Mouse (Mus musculus): Measurements from ENCODE around the gene Vasp.
"Not testable (repeated sequence)": the region's sequence is repeated elsewhere in the genome, so short reads cannot be mapped to it uniquely, and the experiment has no call there.

The Vasp gene

DNA sequence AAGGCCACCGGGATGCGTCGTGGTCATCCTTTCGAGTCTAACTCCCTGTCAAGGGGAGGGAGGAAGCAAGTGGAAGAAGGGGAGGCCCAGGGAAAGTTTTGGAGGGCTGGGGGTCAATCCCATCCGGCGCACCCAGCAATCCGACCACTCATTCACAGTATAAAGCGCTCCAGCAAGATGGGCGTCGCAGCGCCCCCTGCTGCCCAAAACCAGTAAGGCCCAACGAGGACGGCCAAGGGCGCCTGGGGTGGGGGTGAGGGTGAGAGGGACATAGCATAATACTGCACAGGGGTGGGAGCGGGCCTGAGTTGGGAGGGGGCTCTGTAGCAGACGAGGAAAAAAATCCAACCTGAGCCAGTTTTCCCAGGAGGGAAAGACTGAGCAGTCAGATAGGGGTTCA, 32.2 kb upstream of the Vasp start:
- no peak for DNase-seq (ENCODE audit: low spot score)

DNA sequence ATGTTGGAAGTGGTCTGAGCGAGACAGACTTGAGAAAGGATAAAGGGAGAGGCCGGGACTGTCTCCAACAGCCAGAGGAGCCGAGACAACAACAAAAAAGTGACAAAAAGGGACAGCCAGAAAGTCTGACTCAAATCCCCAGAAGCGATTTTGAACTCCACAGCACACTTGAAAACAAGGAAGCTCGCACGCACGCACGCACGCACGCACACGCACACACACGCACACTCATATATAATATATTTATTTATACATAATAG, 31.4 kb upstream of the Vasp start:
- DNase-seq (ENCODE audit: low spot score): no peak

DNA sequence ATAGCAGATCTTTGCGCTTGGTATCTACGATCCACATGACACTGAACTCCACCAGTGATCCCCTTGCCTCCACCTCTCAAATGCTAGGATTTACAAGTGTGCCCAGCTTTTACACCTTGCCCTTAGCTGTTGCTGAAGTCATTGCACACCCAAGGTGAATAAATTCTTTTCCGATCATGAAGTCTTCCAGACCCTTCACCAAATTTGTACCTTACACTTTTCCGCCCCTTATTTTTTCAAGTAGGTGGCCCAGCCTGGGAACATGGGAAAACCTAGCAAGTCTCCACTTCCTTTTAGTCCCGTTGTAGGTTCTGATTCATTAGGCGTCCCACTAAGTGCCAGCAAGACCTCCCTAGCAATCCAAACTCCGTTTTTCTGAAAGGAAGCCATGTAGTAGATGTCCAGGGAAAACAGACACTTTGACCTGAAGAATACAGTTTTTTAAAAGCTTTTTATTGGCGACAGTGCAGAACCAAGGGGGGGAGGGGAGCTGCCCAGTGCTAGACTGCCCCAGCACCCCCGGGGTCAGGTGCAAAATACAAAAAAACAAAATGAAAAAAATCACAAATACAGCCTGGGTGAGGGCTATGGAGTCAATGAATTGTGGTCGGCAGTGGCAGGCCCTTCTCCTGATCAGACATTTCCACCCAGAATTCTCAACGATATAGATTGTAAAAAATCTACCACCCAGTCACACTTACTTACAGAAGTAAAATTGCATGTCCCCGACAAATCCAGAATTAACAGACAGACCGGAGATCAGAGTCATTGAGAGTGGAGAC, 30.8 kb upstream of the Vasp start:
- no peak for DNase-seq (ENCODE audit: low spot score)

DNA sequence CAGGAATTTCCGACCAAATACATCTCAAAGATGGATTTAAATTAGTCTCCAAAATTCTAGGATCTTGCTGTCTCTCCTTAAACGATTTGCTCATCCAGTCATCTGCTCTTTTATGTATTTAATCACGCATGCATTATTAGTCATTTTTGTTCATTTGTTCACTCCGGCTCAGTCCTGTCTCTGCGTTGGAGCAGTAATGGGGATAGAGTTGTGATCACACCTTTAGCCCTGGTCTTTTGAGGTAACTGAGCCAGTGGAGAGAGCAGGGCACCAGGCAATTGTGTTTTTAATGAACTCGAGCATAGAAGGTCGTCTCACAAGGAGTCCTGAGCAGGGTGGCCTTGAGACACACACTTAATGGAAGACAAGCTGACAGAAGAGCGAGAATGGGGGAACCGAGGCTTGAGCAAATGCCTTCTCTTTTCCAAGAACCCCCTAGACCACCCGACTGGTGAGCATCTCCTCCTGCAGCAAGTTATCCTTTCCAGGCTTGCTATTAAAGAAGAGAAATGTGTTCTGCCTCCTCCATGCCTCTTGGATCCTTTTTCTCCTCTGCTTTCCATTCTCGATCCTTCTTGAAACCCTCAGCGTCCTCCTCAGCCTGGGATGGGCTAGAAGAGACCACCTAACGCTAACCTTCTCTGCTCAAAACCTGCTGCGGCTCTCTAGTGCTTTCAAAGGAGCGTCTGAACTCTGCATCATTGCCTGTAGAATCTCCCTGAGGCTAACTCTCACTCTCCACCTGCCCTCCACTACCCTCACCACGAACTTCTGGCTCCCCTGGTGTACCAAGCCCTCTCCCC, 30.0 kb upstream of the Vasp start:
- DNase-seq (ENCODE audit: low spot score): no peak

DNA sequence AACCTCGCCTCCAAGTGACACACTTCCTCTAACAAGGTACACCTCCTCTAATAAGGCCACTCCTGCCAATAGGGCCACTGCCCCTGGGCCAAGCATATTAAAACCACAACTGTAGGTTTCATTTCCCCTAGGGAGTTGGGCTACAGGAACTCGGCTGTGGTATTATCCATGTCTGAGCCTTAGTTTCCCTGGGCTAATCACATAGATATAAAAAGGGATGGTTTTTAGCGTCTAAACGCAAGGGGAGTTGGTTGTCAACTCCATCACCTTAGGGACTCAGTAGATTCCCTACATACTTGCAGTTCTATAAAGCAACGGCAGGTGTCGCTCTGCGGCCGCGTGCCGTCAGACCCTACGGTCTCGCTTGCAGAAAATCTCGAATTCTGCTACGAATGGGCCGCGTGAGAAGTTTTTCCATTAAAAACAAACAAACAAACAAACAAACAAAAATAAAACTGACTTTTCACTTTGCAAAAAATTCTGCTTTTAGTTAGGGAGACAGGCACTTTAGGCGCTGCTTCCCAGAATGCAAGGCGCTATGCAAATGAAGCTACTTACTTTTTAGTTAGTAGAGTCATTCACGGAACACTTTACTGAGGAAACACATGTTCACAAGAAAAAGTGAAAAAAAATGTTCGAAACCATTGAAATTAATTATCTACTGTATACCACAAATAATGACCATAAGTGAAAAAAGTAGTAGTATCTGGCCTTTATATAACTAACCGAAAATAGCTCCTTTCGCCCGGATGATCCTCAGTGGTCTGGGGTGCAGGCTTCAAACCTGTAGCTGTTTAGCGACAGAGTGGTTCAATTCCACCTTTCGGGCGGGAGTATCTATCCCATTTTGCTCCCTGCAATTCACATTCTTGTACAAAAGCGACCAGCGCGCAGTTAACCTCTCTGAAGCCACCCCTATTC, 29.1 kb upstream of the Vasp start:
- no peak for DNase-seq (ENCODE audit: low spot score)

DNA sequence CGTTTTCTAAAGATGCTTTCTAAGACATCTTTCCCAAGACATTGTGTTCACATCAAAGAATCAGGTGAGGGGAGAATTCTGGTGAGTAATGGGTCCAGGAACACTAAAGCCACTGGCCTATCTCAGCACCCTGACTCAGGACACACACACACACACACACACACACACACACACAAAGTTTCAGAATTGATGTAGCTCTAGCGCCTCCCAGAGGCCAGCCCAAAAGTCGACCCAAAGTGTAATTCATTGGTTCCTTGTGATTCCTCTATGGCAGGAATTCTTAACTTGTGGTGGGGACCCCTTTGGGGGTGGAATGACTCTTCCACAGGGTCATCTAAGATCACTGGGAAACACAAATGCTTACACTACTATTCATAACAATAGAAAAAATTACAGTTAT, 27.6 kb upstream of the Vasp start:
- no peak for DNase-seq (ENCODE audit: low spot score)

DNA sequence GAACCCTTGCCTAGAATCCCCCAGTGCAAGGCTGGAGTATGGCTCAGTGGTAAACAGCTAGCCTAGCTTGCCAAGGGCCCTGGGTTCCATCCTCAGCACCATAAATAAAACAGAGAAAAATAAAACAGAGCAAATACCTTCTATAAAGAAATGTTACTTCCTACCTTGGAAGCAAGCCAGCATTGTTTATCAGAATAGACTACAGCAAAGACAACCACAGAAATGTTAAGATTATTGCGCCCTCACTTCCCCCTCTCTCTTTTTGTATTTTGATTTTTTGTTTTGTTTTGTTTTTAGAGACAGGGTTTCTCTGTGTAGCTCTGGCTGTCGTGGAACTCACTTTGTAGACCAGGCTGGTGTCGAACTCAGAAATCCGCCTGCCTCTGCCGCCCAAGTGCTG, 26.2 kb upstream of the Vasp start:
- DNase-seq (ENCODE audit: low spot score): no peak

DNA sequence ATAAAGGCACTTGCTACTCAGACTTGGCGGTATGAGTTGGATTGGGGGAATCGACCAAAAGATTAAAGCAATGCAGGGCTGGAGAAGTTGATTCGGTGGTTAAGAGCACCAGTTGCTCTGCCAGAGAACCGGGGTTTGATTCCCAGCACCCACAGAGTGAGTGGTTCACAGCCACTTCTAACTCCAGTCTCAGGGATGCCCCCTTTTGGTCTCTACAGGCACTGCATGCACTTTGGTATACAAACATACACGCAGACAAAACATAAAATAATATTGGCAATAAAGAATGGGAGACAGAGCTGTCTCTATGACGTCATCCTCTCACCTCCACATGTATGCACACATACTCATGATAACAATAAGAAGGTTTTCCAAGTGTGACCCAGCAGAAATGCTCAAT, 25.4 kb upstream of the Vasp start:
- DNase-seq (ENCODE audit: low spot score): no peak

DNA sequence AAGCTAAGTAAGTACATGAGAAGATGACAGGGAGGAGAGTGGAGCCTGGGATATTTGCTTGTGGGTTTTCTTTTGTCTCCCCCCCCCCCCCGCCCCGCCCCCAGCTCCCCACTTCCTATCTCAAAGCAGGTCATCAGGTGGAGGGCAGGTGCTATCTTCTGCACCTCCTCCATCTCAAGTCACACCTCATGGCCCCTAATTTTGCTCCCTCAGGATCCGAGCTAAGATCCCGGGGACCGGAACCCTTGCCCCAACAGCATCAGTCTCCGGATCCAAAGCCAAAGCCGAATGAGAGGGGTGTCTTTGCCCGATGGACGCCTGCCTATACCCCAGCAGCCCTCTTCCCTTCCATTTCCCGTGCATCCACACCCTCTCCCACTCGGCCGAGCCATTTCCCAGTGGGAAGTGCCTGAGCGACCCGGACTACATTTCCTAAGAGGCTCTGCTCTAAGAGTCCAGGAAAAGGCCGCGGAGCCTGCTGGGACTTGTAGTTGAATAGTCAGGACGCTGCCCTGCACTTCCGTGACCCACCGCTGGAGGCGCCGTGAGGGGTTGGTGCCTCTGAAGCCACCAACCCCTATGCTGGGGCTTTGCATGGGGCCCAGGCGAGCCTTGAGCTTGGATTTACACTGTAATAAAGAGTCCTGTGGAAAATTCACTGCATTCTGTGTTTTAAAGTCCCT, 24.0 kb upstream of the Vasp start:
- DNase-seq (ENCODE audit: low spot score): peak; percentile 95

DNA sequence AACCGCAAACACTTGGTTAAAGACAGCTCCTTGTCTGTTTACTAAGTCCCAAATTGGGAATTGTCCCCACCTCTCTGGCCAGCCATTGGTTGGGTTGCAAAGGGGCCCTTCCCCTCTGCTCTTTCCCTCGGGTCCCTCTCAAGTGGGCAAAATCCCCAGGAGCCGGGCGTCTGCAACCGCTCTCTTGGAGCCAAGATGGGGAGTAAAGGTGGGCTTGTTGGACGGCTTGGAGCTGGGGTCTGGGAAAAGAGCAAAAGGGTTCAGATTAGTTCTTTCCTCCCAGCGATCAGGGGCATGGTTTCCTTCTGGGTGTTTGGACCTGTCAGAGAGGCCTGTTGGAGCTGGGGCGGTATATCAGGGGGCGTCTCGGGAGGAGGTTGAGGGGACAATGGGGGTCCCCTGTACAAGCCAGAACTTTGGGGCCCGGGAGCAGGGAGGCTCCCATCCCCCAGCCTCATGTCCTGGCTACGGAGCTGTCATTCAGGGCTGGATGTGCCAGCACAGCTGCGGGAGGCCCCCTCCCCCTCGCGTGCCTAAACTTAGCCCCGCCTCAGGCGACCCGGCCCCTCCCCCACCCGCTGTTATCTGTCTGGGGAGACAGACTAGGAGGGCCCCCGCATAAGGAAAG, 19.5 kb upstream of the Vasp start:
- DNase-seq (ENCODE audit: low spot score): no peak

DNA sequence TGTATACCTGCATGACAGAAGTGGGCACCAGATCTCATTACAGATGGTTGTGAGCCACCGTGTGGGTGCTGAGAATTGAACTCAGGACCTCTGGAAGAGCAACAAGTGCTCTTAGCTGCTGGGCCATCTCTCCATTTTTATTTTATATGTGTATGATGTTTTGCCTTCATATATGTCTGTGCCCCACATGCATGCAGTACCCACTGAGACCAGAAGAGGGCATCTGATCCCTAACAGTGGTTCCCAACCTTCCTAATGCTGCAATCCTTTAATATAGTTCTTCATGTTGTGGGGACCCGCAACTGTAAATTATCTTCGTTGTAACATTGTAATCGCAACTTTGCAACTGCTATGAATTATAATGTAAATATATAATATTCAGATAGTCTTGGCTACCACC, 13.1 kb upstream of the Vasp start:
- DNase-seq (ENCODE audit: low spot score): no peak

DNA sequence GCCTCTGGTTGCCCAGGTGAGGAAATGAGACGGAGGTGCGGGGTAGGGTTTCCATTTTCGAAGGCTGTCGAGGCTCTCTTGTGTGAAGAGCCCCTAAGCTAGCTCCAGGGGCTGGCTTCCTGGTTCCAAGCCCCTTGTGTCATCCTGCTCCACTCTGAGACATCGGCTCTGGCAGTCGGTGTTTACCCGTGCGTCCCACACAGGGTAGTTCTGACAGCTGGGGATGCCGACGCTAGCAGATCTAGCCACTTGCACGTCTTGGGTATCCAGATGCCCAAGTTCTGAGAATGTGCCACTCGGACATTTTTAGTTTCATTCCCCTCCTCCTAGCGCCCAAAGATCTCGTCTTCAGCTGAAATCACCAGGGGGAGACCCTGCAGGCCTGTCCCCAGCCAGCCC, 11.8 kb upstream of the Vasp start:
- no peak for DNase-seq (ENCODE audit: low spot score)

DNA sequence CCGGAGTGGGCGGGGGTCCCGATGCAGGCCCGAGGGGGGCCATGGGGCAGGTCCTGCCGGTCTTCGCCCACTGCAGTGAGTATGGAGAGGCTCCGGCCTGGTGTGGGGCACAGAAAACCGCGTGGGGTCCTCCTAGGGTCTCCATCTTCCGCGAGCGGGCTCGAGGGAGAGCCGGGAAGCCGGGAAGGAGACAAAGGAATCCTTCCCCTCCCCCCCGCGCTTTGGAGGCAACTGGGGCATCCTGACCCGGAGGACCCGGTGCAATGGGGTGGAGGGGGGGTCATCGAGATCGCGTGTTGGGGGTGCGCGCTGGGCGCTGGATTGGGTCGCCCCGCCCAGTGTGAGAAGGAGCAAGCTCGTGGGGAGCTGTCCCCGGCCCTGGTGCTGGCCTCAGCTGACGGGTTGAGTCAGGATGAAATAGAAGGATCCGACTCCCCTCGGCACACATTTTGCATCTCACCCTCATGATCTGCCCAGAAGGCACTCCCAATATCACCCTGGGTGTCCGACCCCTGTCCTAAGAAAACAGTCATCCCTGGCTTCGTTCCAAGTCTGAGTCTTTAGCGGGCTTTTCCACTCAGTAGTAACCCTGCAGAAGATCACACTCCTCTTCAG, 11.3 kb upstream of the Vasp start:
- no peak for DNase-seq (ENCODE audit: low spot score)

DNA sequence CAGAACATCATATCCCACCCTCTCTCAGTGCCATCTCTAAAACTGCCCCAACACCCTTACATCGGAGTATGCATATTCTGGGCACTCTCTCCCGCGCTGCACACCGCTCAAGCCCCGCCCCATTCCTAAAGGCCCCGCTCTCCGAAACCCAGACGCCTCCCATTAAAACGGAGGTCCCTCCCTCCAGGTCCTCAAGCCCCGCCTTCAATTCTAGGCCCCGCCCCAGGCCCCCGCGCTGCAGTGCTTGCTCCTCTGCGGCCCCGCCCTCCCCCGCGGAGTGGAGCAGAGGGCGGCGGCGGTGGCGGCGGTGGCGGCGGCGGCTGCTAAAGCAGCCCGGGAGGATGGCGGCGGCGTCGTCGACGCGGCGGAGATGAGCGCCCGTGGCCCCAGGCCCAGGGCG, 10.8 kb upstream of the Vasp start, which contains the start of gene Rtn2:
Gene Rtn2, plus strand, starts transcription at position 240 of the 400 bp plus-strand sequence.
- DNase-seq (ENCODE audit: low spot score): no peak

DNA sequence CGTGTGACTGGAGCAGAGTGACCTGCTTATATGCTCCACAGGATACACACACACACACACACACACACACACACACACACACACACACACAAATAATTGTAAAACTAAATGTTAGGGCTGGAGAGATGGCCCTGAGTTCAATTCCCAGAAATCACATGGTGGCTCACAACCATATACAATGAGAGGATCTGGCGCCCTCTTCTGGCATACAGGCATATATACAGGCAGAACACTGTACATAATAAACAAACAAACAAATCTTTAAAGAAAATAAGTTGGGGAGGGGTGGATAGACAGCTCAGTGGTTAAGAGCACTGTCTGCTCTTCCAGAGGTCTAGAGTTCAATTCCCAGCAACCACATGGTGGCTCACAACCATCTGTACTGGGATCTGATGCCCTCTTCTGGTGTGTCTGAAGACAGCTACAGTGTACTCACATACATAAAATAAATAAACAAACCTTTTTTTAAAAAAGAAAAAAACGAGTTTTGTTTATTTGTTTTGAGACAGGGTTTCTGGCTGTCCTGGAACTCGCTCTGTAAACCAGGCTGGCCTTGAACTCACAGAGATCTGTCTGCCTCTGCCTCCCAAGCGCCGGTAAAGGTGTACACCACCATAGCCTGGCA, 10.2 kb upstream of the Vasp start:
- not testable (repeated sequence) for DNase-seq (ENCODE audit: low spot score)

DNA sequence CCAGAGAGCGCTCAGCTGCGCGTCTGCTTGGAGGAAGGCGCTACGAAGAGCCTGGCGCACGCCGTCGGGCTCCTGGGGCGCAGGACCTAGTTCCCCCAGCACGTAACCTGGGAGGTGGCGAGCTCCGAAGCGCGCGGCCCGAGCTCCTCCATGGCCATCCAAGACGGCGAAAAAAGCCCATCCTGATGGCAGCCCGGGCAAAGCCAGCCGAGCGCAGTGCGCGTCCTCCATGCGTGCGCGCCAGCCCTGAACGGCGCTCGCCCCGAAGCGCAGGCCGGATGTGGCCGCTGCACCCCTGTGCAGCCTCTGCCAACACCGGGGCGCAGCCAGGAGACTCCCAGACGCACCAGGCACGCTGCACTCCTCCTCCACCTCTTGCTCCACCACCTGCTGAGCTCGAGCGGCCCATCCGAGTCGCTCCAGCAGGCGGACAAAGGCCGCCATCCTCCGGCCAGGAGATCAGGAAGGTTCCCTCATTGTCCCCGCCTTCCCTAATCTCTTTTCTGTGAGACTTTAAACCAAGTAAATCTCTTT, 8.0 kb upstream of the Vasp start, which contains the start of gene Ppm1n:
Gene Ppm1n, minus strand, starts transcription at position 484 of the 534 bp plus-strand sequence.
- DNase-seq (ENCODE audit: low spot score): no peak

DNA sequence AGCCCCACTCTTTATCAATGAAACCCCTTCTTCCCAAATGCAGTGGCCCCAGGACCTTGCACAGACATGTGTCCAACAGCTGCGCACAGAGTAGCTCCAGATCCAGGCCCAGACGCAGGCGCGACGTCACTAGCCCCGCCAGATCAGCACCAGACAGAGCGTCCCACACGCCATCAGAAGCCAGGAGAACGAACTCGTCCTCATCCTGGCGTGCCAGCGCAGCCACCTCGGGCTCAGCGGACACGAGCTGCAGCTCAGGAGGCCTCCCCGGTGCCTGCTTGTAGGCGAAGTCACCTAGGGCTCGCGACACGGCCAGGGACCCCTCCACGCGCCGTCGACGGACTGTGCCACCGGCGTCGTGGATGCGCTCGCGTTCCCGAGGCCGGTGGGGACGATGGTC, 7.4 kb upstream of the Vasp start:
- DNase-seq (ENCODE audit: low spot score): no peak

DNA sequence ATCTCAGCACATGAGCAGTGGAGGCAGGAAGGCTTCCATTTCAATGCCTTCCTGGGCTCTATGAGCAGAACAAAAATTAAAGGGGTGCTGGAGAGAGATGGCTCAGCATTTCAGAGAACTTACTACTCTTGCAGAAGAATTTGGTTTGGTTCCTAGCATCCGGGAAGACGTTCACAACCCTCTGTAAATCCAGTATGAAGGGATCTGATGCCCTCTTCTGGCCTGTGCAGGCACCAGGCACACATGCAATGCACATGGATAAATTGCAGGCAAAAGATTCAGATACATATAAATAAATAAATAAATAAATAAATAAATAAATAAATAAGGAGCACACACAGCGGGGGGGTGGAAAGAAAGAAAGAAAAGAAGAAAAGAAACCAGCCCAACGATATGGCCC, 4.6 kb upstream of the Vasp start:
- no peak for DNase-seq (ENCODE audit: low spot score)

DNA sequence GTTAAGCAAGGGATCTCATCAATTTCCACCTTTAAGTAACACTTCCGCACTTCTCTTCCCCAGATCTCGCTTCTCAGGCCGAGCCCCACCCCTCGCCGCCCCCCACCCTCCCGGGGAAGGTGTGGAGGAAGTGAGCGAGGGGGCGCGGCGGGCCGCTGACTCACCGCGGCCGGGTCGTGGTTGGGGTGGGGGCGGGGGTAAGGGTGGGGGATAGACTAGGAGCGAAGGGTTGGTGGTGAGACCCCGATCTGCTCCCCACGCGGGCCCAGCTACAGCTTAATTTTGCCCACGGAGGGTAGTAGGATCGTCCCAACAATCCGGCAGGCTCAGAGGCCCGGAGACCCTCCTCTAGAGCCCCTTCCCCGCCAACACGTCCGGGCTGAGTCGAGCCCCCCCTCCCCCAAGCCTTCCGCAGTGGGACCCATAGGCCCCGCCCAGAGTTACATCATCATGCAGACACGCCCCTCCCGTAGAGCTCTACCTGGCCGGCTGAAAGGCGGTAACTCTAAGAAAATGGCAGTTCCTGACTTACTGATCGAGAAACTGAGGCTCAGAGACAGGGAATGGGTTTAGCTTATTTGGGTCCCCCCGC, 652 bp upstream of the Vasp start:
- DNase-seq (ENCODE audit: low spot score): no peak

Measured in urinary bladder, postnatal 10 days (tissue).